Mouse (Mus musculus) adrenal gland, adult 8-10 months (tissue): ENCODE results near the gene Pparg. TPM values are rescaled to one million over a fixed set of nuclear protein-coding genes. Genes with fewer than 3 reads are reported as not detected.

ENCODE experiments used
- DNase-seq: peaks from one replicate; pipeline ENCODE4 v3.0.0; 2022
- total RNA-seq, 4 experiments: library from RNA; stranded (reverse); gene quantifications; 2 replicates each; pipeline ENCODE4 v1.2.4; 2022

The Pparg gene
- total RNA-seq, 4 experiments from 2014 or later = 15.0 to 49.3 (median 27.3) TPM

- peak; percentile 10 for DNase-seq
Measured at GRCm38 (mm10) chr6:115361606-115362462, 1.1 kb downstream of the Pparg start.

GRCm38 (mm10) chr6:115366869-115367610 lies 6.3 kb downstream of the Pparg start:
- no peak for DNase-seq

GRCm38 (mm10) chr6:115374871-115375852 lies 14.4 kb downstream of the Pparg start:
- no peak for DNase-seq

- DNase-seq = no peak
Measured at GRCm38 (mm10) chr6:115380596-115380995, 19.8 kb downstream of the Pparg start.

GRCm38 (mm10) chr6:115382712-115383111 lies 22.0 kb downstream of the Pparg start:
- DNase-seq = no peak

- no peak for DNase-seq
Measured at GRCm38 (mm10) chr6:115389945-115390540, 29.3 kb downstream of the Pparg start.

- no peak for DNase-seq
Measured at GRCm38 (mm10) chr6:115396911-115397310, 36.2 kb downstream of the Pparg start.

GRCm38 (mm10) chr6:115404354-115404753 lies 43.6 kb downstream of the Pparg start:
- DNase-seq = no peak

GRCm38 (mm10) chr6:115411477-115411876 lies 50.7 kb downstream of the Pparg start:
- DNase-seq = no peak

GRCm38 (mm10) chr6:115418171-115418570 lies 57.4 kb downstream of the Pparg start:
- no peak for DNase-seq

- DNase-seq = no peak
Measured at GRCm38 (mm10) chr6:115418964-115419363, 58.2 kb downstream of the Pparg start.

- DNase-seq = peak; percentile 62
Measured at GRCm38 (mm10) chr6:115420963-115421362, 60.2 kb downstream of the Pparg start.

- peak; percentile 52 for DNase-seq
Measured at GRCm38 (mm10) chr6:115421665-115422064, 60.9 kb downstream of the Pparg start.

- DNase-seq = peak; percentile 40
Measured at GRCm38 (mm10) chr6:115424433-115424832, 63.7 kb downstream of the Pparg start.

- DNase-seq = no peak
Measured at GRCm38 (mm10) chr6:115432726-115433125, 72.0 kb downstream of the Pparg start.

GRCm38 (mm10) chr6:115434054-115434453 lies 73.3 kb downstream of the Pparg start:
- no peak for DNase-seq

GRCm38 (mm10) chr6:115434816-115435215 lies 74.1 kb downstream of the Pparg start:
- DNase-seq = no peak

GRCm38 (mm10) chr6:115440231-115441006 lies 79.7 kb downstream of the Pparg start:
- no peak for DNase-seq

- no peak for DNase-seq
Measured at GRCm38 (mm10) chr6:115452501-115452900, 91.8 kb downstream of the Pparg start.

GRCm38 (mm10) chr6:115462743-115463337 lies 102.1 kb downstream of the Pparg start:
- peak; percentile 85 for DNase-seq

GRCm38 (mm10) chr6:115463338-115463737 lies 102.6 kb downstream of the Pparg start:
- DNase-seq = no peak
